Mouse (Mus musculus): ENCODE measurements around the gene Ccdc126. TPM values are rescaled to one million over a fixed set of nuclear protein-coding genes. Genes with fewer than 3 reads are reported as not detected.

Gene Ccdc126
- total and polyA plus RNA-seq, 3 experiments, result 2.3 to 6.1 (median 2.8) TPM

DNA sequence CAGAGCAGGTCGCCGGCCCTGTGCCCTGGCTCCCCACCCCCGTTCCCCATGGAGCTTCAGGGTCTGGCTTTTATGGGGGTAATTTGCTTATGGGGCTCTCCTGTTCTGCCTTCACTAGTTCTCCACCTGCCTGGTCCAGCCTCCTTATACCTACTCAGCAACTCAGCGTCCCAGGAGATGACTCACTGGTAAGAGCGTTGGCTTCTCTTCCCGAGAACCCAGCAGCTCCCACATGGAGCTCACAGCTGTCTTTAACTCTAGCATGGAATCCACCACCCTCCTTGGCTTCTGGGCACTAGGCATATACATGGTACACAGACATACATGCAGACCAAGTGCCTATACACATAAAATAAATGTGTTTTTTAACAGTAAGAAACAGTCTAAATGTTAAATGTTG, 20.1 kb downstream of the Ccdc126 start:
- Histone ChIP-seq H3K4me2 (ENCODE audit: insufficient read depth, low read depth, poor library complexity, severe bottlenecking) (no peak overlapping the region), H3K27ac (ENCODE audit: insufficient read depth, low read depth) (no peak overlapping the region), H3K79me2 (replicated peaks; ENCODE audit: control insufficient read depth, extremely low read depth, insufficient read depth, poor library complexity, severe bottlenecking) (no peaks in the 10 kb centered on the region), H3K36me3 (replicated peaks in 1 of 2; ENCODE audit: control insufficient read depth in 1 of 2, insufficient read depth in 1 of 2, low read length in 1 of 2) (peaks cover 0 to 26% of the 10 kb centered on the region in 2 experiments), H3K4me3 (replicated peaks in 1 of 3; ENCODE audit: low read depth in 2 of 3, low read length in 2 of 3, poor library complexity in 1 of 3) (no peak overlapping the region), H3K9me3 (replicated peaks; ENCODE audit: low read length) (no peaks in the 10 kb centered on the region), H3K4me1 (ENCODE audit: control insufficient read depth in 1 of 2, insufficient read depth in 2 of 2) (peaks cover 0 to 13% of the 10 kb centered on the region in 2 experiments; a peak in 2 of 4 replicates), H3K9ac (ENCODE audit: insufficient read depth, low read depth) (no peak overlapping the region), H3K27me3 (replicated peaks) (no peaks in the 10 kb centered on the region)
- no peak for DNase-seq (ENCODE audit: extremely low read depth)
- TF ChIP-seq CHD2 (IDR thresholded peaks at IDR 0.05; ENCODE audit: low read length) (no peak), RAD21 (IDR thresholded peaks at IDR 0.05; ENCODE audit: low read depth, low read length) (no peak), ZC3H11A (IDR thresholded peaks at IDR 0.05; ENCODE audit: low read depth, low read length) (no peak), IRF4 (IDR thresholded peaks at IDR 0.05; ENCODE audit: low read depth, low read length) (no peak), NELFE (IDR thresholded peaks at IDR 0.05; ENCODE audit: low read depth, low read length) (no peak), HCFC1 (IDR thresholded peaks at IDR 0.05; ENCODE audit: low read depth, low read length) (no peak), USF1 (IDR thresholded peaks at IDR 0.05; ENCODE audit: low read depth, low read length) (no peak), SMC3 (IDR thresholded peaks at IDR 0.05; ENCODE audit: low read depth, low read length) (no peak), BHLHE40 (IDR thresholded peaks at IDR 0.05; ENCODE audit: low read depth, low read length) (no peak), MAZ (IDR thresholded peaks at IDR 0.05; ENCODE audit: low read depth, low read length) (no peak), UBTF (IDR thresholded peaks at IDR 0.05; ENCODE audit: low read depth, low read length) (no peak), CTCF (conservative IDR thresholded peaks at IDR 0.05 in 1 of 2, IDR thresholded peaks at IDR 0.05 in 1 of 2; ENCODE audit: low read depth in 2 of 2, low read length in 2 of 2) (no peak), SIN3A (IDR thresholded peaks at IDR 0.05; ENCODE audit: low read length) (no peak), POLR2AphosphoS2 (IDR thresholded peaks at IDR 0.05; ENCODE audit: low read depth, low read length) (no peak), MXI1 (IDR thresholded peaks at IDR 0.05; ENCODE audit: low read depth, low read length) (no peak), MEF2A (IDR thresholded peaks at IDR 0.05; ENCODE audit: borderline replicate concordance, low read depth, low read length) (no peak), CHD1 (IDR thresholded peaks at IDR 0.05; ENCODE audit: low read depth, low read length) (no peak), KAT2A (IDR thresholded peaks at IDR 0.05; ENCODE audit: insufficient replicate concordance, low read length) (no peak), GABPA (IDR thresholded peaks at IDR 0.05; ENCODE audit: insufficient replicate concordance, low read depth, low read length) (no peak), ZNF384 (IDR thresholded peaks at IDR 0.05; ENCODE audit: low read depth, low read length) (no peak)
- in situ Hi-C loops (cut with MboI; ENCODE audit: low pct_ligation_motif_present, low pct_unique_long_range_greater_than_20kb, low sequenced_read_pairs) (no loop called here), dilution Hi-C loops (cut with MboI; ENCODE audit: extremely low pct_ligation_motif_present, extremely low pct_unique_long_range_greater_than_20kb, low sequenced_read_pairs) (no loop called here)

- H3K9ac ChIP-seq (ENCODE audit: insufficient read depth, low read depth), result no peak overlapping the region
- dilution Hi-C loops (cut with MboI; ENCODE audit: extremely low pct_ligation_motif_present, extremely low pct_unique_long_range_greater_than_20kb, low sequenced_read_pairs), result no loop called here
These were observed 24.8 kb downstream of the Ccdc126 start for GRCm38 (mm10) chr6:49343737-49344469.

More at GRCm38 (mm10) chr6:49343737-49344469, 24.8 kb downstream of the Ccdc126 start:
- H3K9me3 ChIP-seq (replicated peaks; ENCODE audit: low read length), result no peaks in the 10 kb centered on the region
- H3K27ac ChIP-seq (ENCODE audit: insufficient read depth, low read depth), result no peak overlapping the region
- DNase-seq (ENCODE audit: extremely low read depth), result no peak
- no peak overlapping the region for H3K4me2 ChIP-seq (ENCODE audit: insufficient read depth, low read depth, poor library complexity, severe bottlenecking)
- in situ Hi-C loops (cut with MboI; ENCODE audit: low pct_ligation_motif_present, low pct_unique_long_range_greater_than_20kb, low sequenced_read_pairs), result no loop called here
- H3K36me3 ChIP-seq (replicated peaks in 1 of 2; ENCODE audit: control insufficient read depth in 1 of 2, insufficient read depth in 1 of 2, low read length in 1 of 2), result peaks cover 0 to 4% of the 10 kb centered on the region in 2 experiments
- no peaks in the 10 kb centered on the region for H3K27me3 ChIP-seq (replicated peaks)
- no peak overlapping the region for H3K4me3 ChIP-seq (replicated peaks in 1 of 3; ENCODE audit: low read depth in 2 of 3, low read length in 2 of 3, poor library complexity in 1 of 3)
- TF ChIP-seq UBTF (IDR thresholded peaks at IDR 0.05; ENCODE audit: low read depth, low read length), result no peak
- no peak for TF ChIP-seq TCF12 (IDR thresholded peaks at IDR 0.05; ENCODE audit: low read depth, low read length)
- no peak for TF ChIP-seq HCFC1 (IDR thresholded peaks at IDR 0.05; ENCODE audit: low read depth, low read length)
- TF ChIP-seq ZMIZ1 (IDR thresholded peaks at IDR 0.05; ENCODE audit: low read depth, low read length), result no peak
- TF ChIP-seq CHD2 (IDR thresholded peaks at IDR 0.05; ENCODE audit: low read length), result no peak
- TF ChIP-seq CTCF (conservative IDR thresholded peaks at IDR 0.05 in 1 of 2, IDR thresholded peaks at IDR 0.05 in 1 of 2; ENCODE audit: low read depth in 2 of 2, low read length in 2 of 2), result no peak
- no peak for TF ChIP-seq NELFE (IDR thresholded peaks at IDR 0.05; ENCODE audit: low read depth, low read length)
- no peak for TF ChIP-seq USF2 (conservative IDR thresholded peaks at IDR 0.05; ENCODE audit: low read depth, low read length)
- TF ChIP-seq MXI1 (IDR thresholded peaks at IDR 0.05; ENCODE audit: low read depth, low read length), result no peak
- TF ChIP-seq SMC3 (IDR thresholded peaks at IDR 0.05; ENCODE audit: low read depth, low read length), result no peak
- TF ChIP-seq POLR2AphosphoS2 (IDR thresholded peaks at IDR 0.05; ENCODE audit: low read depth, low read length), result no peak
- no peak for TF ChIP-seq MAX (IDR thresholded peaks at IDR 0.05; ENCODE audit: low read length)
- TF ChIP-seq MEF2A (IDR thresholded peaks at IDR 0.05; ENCODE audit: borderline replicate concordance, low read depth, low read length), result no peak
- peaks cover 0 to 7% of the 10 kb centered on the region in 2 experiments; a peak in 2 of 4 replicates for H3K4me1 ChIP-seq (ENCODE audit: control insufficient read depth in 1 of 2, insufficient read depth in 2 of 2)
- H3K79me2 ChIP-seq (replicated peaks; ENCODE audit: control insufficient read depth, extremely low read depth, insufficient read depth, poor library complexity, severe bottlenecking), result no peaks in the 10 kb centered on the region

All from CH12.LX (cell line).